Mouse (Mus musculus) MEL (cell line): ENCODE measurements around the gene Vmn1r59.

Experiments used
- E2F4 ChIP-seq: IDR thresholded peaks from 2 replicates; pipeline ENCODE4 v1.6.1; 2011; ENCODE audit warnings: low read depth, low read length, improper control_type of control experiment, borderline replicate concordance
- MAFK ChIP-seq: IDR thresholded peaks from 2 replicates; pipeline ENCODE4 v1.6.1; 2011; ENCODE audit warnings: low read depth, mild to moderate bottlenecking, low read length, improper control_type of control experiment, borderline replicate concordance
- MAX ChIP-seq: IDR thresholded peaks from 2 replicates; pipeline ENCODE4 v1.6.1; 2011; ENCODE audit warnings: low read length, improper control_type of control experiment
- NRF1 ChIP-seq: IDR thresholded peaks from 2 replicates; pipeline ENCODE4 v1.6.1; 2014; ENCODE audit warnings: low read depth, mild to moderate bottlenecking, inconsistent platforms, low read length, improper control_type of control experiment, moderate library complexity; ENCODE audit not compliant: poor library complexity, insufficient read depth, severe bottlenecking
- POLR2A ChIP-seq, 2 experiments: IDR thresholded peaks; 2 replicates each; pipeline ENCODE4 v1.6.1; 2011 to 2012; ENCODE audit warnings: low read length in 2 of 2, mild to moderate bottlenecking in 2 of 2, control low read depth in 1 of 2, improper control_type of control experiment in 1 of 2, low read depth in 1 of 2, moderate library complexity in 1 of 2; ENCODE audit not compliant: control insufficient read depth in 1 of 2, insufficient read depth in 1 of 2, poor library complexity in 1 of 2
- SMC3 ChIP-seq: IDR thresholded peaks from 2 replicates; pipeline ENCODE4 v1.6.1; 2011; ENCODE audit warnings: low read depth, low read length, improper control_type of control experiment
- TBP ChIP-seq: IDR thresholded peaks from 2 replicates; pipeline ENCODE4 v1.8.0; 2011; ENCODE audit warnings: low read depth, low read length, improper control_type of control experiment
- UBTF ChIP-seq: IDR thresholded peaks from 2 replicates; pipeline ENCODE4 v1.6.1; 2012; ENCODE audit warnings: low read depth, mild to moderate bottlenecking, inconsistent platforms, low read length, improper control_type of control experiment, moderate library complexity, borderline replicate concordance; ENCODE audit not compliant: insufficient read depth

GRCm38 (mm10) chr7:5456674-5457073 lies at the start of gene Vmn1r59:
- TF ChIP-seq MAFK (no peak), TBP (no peak), UBTF (no peak), MAX (no peak), SMC3 (no peak), E2F4 (no peak), POLR2A (IDR thresholded peaks at IDR 0.05; ENCODE audit: control insufficient read depth in 1 of 2, insufficient read depth in 1 of 2, low read depth in 1 of 2, low read length in 2 of 2, poor library complexity in 1 of 2) (no peak), NRF1 (no peak)
